Mouse (Mus musculus): ENCODE results near the gene Runx2.

Runx2 gene

GRCm38 (mm10) chr17:44766975-44767374, 47.6 kb downstream of the Runx2 start:
- no peak for DNase-seq

- no peak for DNase-seq
These were observed 48.3 kb downstream of the Runx2 start for GRCm38 (mm10) chr17:44766318-44766717.

GRCm38 (mm10) chr17:44745378-44745777, 69.2 kb downstream of the Runx2 start:
- no peak for DNase-seq

GRCm38 (mm10) chr17:44743780-44744179, 70.8 kb downstream of the Runx2 start:
- DNase-seq: no peak

GRCm38 (mm10) chr17:44742246-44742645, 72.4 kb downstream of the Runx2 start:
- DNase-seq: no peak

- DNase-seq: no peak
These were observed 76.4 kb downstream of the Runx2 start for GRCm38 (mm10) chr17:44738121-44738637.

GRCm38 (mm10) chr17:44737275-44738120, 77.1 kb downstream of the Runx2 start:
- DNase-seq: peak; percentile 41

- DNase-seq: peak; percentile 79
These were observed 78.5 kb downstream of the Runx2 start for GRCm38 (mm10) chr17:44735991-44736561.

- peak; percentile 66 for DNase-seq
These were observed 79.2 kb downstream of the Runx2 start for GRCm38 (mm10) chr17:44735223-44735990.

- peak; percentile 46 for DNase-seq
These were observed 79.9 kb downstream of the Runx2 start for GRCm38 (mm10) chr17:44734501-44735222.

- DNase-seq: no peak
These were observed 80.9 kb downstream of the Runx2 start for GRCm38 (mm10) chr17:44733544-44734310.

- no peak for DNase-seq
These were observed 86.1 kb downstream of the Runx2 start for GRCm38 (mm10) chr17:44728464-44728863.

- DNase-seq: no peak
These were observed 86.9 kb downstream of the Runx2 start for GRCm38 (mm10) chr17:44727675-44728074.

- DNase-seq: no peak
These were observed 89.7 kb downstream of the Runx2 start for GRCm38 (mm10) chr17:44724805-44725480.

GRCm38 (mm10) chr17:44724255-44724654, 90.3 kb downstream of the Runx2 start:
- no peak for DNase-seq

- no peak for DNase-seq
These were observed 92.3 kb downstream of the Runx2 start for GRCm38 (mm10) chr17:44722103-44722792.

GRCm38 (mm10) chr17:44718591-44718990, 96.0 kb downstream of the Runx2 start:
- DNase-seq: no peak

- peak; percentile 20 for DNase-seq
These were observed 96.6 kb downstream of the Runx2 start for GRCm38 (mm10) chr17:44718036-44718435.

- DNase-seq: no peak
These were observed 100.5 kb downstream of the Runx2 start for GRCm38 (mm10) chr17:44714116-44714515.

- DNase-seq: no peak
These were observed 101.2 kb downstream of the Runx2 start for GRCm38 (mm10) chr17:44713404-44713803.
